Mouse (Mus musculus) midbrain, postnatal 0 days (tissue): ENCODE measurements around the gene Gsap. TPM values are rescaled to one million over a fixed set of nuclear protein-coding genes. Genes with fewer than 3 reads are reported as not detected.

Source experiments
- ATAC-seq: fragments of 200-750 bp; cut with Nextera tagmentation; 2 replicates; pipeline ENCODE4 v1.8.0; 2017; ENCODE audit warnings: moderate number of reproducible peaks, mild to moderate bottlenecking, moderate TSS enrichment, moderate library complexity; ENCODE audit not compliant: low FRiP score
- DNase-seq: peaks from one replicate; pipeline ENCODE4 v3.0.0-alpha.2; 2015; ENCODE audit warnings: low spot score
- H3K27ac ChIP-seq: fragments of 300-500 bp; sonication (generic); 2 replicates; pipeline ENCODE4 v1.5.1; 2014; ENCODE audit warnings: low read depth, mild to moderate bottlenecking, low read length, mixed read lengths
- H3K27me3 ChIP-seq: fragments of 300-500 bp; sonication (generic); 2 replicates; pipeline ENCODE4 v1.6.1; 2014; ENCODE audit warnings: low read length, control low read depth, mixed read lengths; ENCODE audit not compliant: insufficient read depth
- H3K36me3 ChIP-seq: fragments of 300-500 bp; sonication (generic); 2 replicates; pipeline ENCODE4 v1.6.1; 2014; ENCODE audit warnings: low read length, control low read depth, mixed read lengths; ENCODE audit not compliant: insufficient read depth
- H3K4me1 ChIP-seq: fragments of 300-500 bp; sonication (generic); 2 replicates; pipeline ENCODE4 v1.6.1; 2014; ENCODE audit warnings: mild to moderate bottlenecking, control low read depth, antibody characterized with exemption, low read length, mixed read lengths; ENCODE audit not compliant: insufficient read depth
- H3K4me2 ChIP-seq: fragments of 300-500 bp; sonication (generic); 2 replicates; pipeline ENCODE4 v1.6.1; 2014; ENCODE audit warnings: low read depth, mild to moderate bottlenecking, low read length, mixed read lengths; ENCODE audit not compliant: poor library complexity, severe bottlenecking
- H3K4me3 ChIP-seq: fragments of 300-500 bp; sonication (generic); 2 replicates; pipeline ENCODE4 v1.5.1; 2014; ENCODE audit warnings: low read depth, mild to moderate bottlenecking, low read length, moderate library complexity
- H3K9ac ChIP-seq: fragments of 300-500 bp; sonication (generic); replicated peaks from 2 replicates; pipeline ENCODE4 v1.6.1; 2014; ENCODE audit warnings: mild to moderate bottlenecking, low read length, moderate library complexity, mixed read lengths; ENCODE audit not compliant: poor library complexity, severe bottlenecking
- H3K9me3 ChIP-seq: fragments of 300-500 bp; sonication (generic); 2 replicates; pipeline ENCODE4 v1.6.1; 2016; ENCODE audit warnings: low read length, control low read depth
- CTCF ChIP-seq: IDR thresholded peaks from 2 replicates; pipeline ENCODE4 v1.5.1; 2016; ENCODE audit warnings: antibody characterized with exemption, mild to moderate bottlenecking
- WGBS: fragments of 180-500 bp; shearing (Covaris S2); extraction: QIAGEN DNeasy Blood & Tissue Kit; methylation state at CpG from one replicate; pipeline ENCODE4 v1.1.7; 2014; 5-methylcytosine and 5-hydroxymethylcytosine counted together
- polyA plus RNA-seq: library from polyadenylated mRNA; unstranded; fragments of >200 nt; fragmentation: Nextera tagmentation; extraction: Ambion mirVana; gene quantifications from 2 replicates; pipeline ENCODE4 v1.2.1, GENCODE M21; 2015
- total RNA-seq: library from RNA; depleted of rRNA; stranded (reverse); fragments of >200 nt; gene quantifications from 2 replicates; pipeline ENCODE4 v1.2.3, GENCODE M21; 2014

Gene Gsap
- total and polyA plus RNA-seq, 2 experiments from 2014 or later = 5.3 to 7.2 TPM

DNA sequence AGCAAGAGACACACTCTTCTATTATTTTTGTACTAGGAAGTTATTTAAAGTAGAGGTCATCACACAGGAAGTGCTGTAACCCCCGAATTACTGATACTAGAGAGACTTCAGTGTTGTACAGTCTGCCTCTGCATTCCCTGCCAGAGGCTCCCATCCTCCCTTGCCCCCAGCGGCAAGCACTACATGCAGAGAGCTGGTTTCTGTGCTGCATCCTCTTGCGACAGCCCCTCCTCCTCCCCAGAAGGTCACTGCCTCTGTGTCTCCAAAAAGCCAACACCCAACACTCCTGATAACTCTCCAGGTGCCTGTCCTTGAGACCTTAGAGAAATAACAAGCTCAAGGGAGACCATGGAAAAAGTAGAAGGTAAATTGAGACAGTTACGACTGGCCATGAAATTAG lies 71.1 kb downstream of the Gsap start:
- no peaks in the 10 kb centered on the region for H3K36me3 ChIP-seq
- H3K9ac ChIP-seq = no peak overlapping the region
- no peak overlapping the region for H3K4me3 ChIP-seq
- 74% methylated on average over 4 of the region's 4 CpGs for WGBS
- H3K27ac ChIP-seq = no peak overlapping the region
- no peaks in the 10 kb centered on the region for H3K9me3 ChIP-seq
- H3K4me2 ChIP-seq = no peak overlapping the region
- no peak for TF ChIP-seq CTCF
- no peaks in the 10 kb centered on the region for H3K27me3 ChIP-seq
- H3K4me1 ChIP-seq = no peaks in the 10 kb centered on the region
- no peak for DNase-seq
- no peak for ATAC-seq

- H3K4me2 ChIP-seq = no peak overlapping the region
- no peak overlapping the region for H3K9ac ChIP-seq
- WGBS = 71% methylated on average over 6 of the region's 6 CpGs
- no peak overlapping the region for H3K4me3 ChIP-seq
- H3K27ac ChIP-seq = no peak overlapping the region
- H3K27me3 ChIP-seq = no peaks in the 10 kb centered on the region
- peak; percentile 58 for TF ChIP-seq CTCF
- no peaks in the 10 kb centered on the region for H3K4me1 ChIP-seq
- ATAC-seq (no peak), DNase-seq (no peak)
- no peaks in the 10 kb centered on the region for H3K36me3 ChIP-seq
- H3K9me3 ChIP-seq = no peaks in the 10 kb centered on the region
Observed at GRCm38 (mm10) chr5:21257806-21258205, 71.8 kb downstream of the Gsap start.

- no peaks in the 10 kb centered on the region for H3K27me3 ChIP-seq
- no peak overlapping the region for H3K4me2 ChIP-seq
- WGBS = 74% methylated on average over 7 of the region's 7 CpGs
- H3K27ac ChIP-seq = no peak overlapping the region
- no peak overlapping the region for H3K4me3 ChIP-seq
- ATAC-seq = no peak
- H3K9ac ChIP-seq = no peak overlapping the region
- no peaks in the 10 kb centered on the region for H3K9me3 ChIP-seq
- no peak for TF ChIP-seq CTCF
- H3K36me3 ChIP-seq = no peaks in the 10 kb centered on the region
- H3K4me1 ChIP-seq = no peaks in the 10 kb centered on the region
- DNase-seq = no peak
Observed at GRCm38 (mm10) chr5:21260746-21261145, 74.7 kb downstream of the Gsap start.

DNA sequence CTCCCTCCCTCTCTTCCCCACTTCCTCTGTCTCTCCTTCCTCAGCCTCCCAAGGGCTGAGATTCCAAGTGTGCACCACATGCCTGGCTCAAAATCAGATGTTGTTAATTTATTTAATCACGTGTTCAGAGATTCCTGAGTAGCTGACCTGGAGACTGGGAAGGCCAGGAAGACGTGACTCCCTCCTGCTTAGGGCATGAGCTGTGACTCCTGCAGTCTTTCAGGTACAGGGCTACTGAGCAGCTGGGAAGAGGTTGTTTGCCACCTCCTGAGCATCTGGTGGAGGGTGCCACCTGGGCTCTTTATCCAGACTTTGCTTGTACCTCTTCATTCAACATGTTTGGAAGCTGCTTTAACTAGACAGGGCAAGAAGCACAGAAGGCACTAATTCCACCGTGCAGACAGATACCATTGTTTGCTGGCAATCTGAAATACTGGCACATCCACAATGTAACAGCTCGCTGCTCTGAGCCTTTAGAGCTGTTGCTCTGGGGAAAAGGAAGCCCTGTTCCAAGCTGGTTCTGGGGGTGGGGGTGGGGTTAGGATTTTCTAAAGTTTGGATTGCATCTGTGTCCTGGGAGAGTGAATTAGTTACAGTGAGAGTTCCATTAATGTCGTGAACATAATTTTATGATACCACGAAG lies 75.3 kb downstream of the Gsap start:
- peak; percentile 46; the same call in 1 of the 2 replicates for ATAC-seq

GRCm38 (mm10) chr5:21263202-21264055 lies 77.4 kb downstream of the Gsap start:
- ATAC-seq (peak; percentile 72), DNase-seq (peak; percentile 84)
- Histone ChIP-seq H3K27me3 (no peaks in the 10 kb centered on the region), H3K4me3 (no peak overlapping the region), H3K4me1 (no peaks in the 10 kb centered on the region), H3K9ac (no peak overlapping the region), H3K36me3 (no peaks in the 10 kb centered on the region), H3K4me2 (no peak overlapping the region), H3K9me3 (no peaks in the 10 kb centered on the region), H3K27ac (no peak overlapping the region)
- TF ChIP-seq CTCF = no peak
- 29% methylated on average over 18 of the region's 18 CpGs for WGBS

More for the DNA sequence above, 75.3 kb downstream of the Gsap start:
- H3K36me3 ChIP-seq = no peaks in the 10 kb centered on the region
- H3K27me3 ChIP-seq = no peaks in the 10 kb centered on the region
- H3K4me3 ChIP-seq = no peak overlapping the region
- H3K4me2 ChIP-seq = no peak overlapping the region
- H3K4me1 ChIP-seq = no peaks in the 10 kb centered on the region
- H3K9me3 ChIP-seq = no peaks in the 10 kb centered on the region
- 20% methylated on average over 6 of the region's 6 CpGs for WGBS
- TF ChIP-seq CTCF = no peak
- H3K27ac ChIP-seq = no peak overlapping the region
- peak; percentile 32 for DNase-seq
- H3K9ac ChIP-seq = no peak overlapping the region
